Mouse (Mus musculus) bone marrow macrophage, adult 2 months (primary cell): ENCODE results near the gene Dnajb8. TPM values are rescaled to one million over a fixed set of nuclear protein-coding genes. Genes with fewer than 3 reads are reported as not detected.

ENCODE experiments used
- H3K27ac ChIP-seq: 2 replicates; pipeline ENCODE4 v1.5.1; 2012; ENCODE audit warnings: low read depth, low read length; ENCODE audit not compliant: insufficient read depth
- H3K4me1 ChIP-seq: 2 replicates; pipeline ENCODE4 v1.6.1; 2012; ENCODE audit warnings: low read length; ENCODE audit not compliant: control insufficient read depth, insufficient read depth
- H3K4me3 ChIP-seq: 2 replicates; pipeline ENCODE4 v1.5.1; 2012; ENCODE audit warnings: mild to moderate bottlenecking, low read length, moderate library complexity; ENCODE audit not compliant: insufficient read depth
- CTCF ChIP-seq: IDR thresholded peaks from 2 replicates; pipeline ENCODE4 v1.5.1; 2012; ENCODE audit warnings: low read depth, mild to moderate bottlenecking, low read length, moderate library complexity
- POLR2A ChIP-seq: IDR thresholded peaks from 2 replicates; pipeline ENCODE4 v1.6.1; 2012; ENCODE audit warnings: mild to moderate bottlenecking, low read depth, low read length, borderline replicate concordance
- polyA plus RNA-seq: library from polyadenylated mRNA; stranded (reverse); fragments of >200 nt; gene quantifications from 2 replicates; pipeline ENCODE4 v1.2.4, GENCODE M21; 2012; ENCODE audit not compliant: missing spikeins, insufficient read depth, insufficient read length

Dnajb8 gene
- polyA plus RNA-seq, 1 experiment: not detected

DNA sequence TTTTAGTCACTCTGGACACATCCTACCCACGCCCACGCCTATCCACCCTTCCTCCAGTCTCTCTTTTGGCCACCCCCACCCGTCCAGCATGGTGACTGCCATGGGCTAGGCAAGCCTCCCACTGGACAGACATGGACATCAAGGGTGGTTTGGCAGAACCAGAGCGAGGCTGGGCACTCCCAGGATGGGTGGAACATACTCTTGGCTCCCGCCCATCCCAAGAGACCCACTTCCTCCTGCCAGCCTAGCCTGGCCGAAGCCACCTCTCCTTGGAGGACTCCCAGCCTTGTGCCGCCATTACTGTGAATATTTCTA lies 16.7 kb upstream of the Dnajb8 start:
- TF ChIP-seq POLR2A: no peak
- no peak for TF ChIP-seq CTCF
- no peak overlapping the region for H3K4me3 ChIP-seq
- no peak overlapping the region for H3K27ac ChIP-seq
- H3K4me1 ChIP-seq: no peaks in the 10 kb centered on the region; the same call in 1 of the 2 replicates

DNA sequence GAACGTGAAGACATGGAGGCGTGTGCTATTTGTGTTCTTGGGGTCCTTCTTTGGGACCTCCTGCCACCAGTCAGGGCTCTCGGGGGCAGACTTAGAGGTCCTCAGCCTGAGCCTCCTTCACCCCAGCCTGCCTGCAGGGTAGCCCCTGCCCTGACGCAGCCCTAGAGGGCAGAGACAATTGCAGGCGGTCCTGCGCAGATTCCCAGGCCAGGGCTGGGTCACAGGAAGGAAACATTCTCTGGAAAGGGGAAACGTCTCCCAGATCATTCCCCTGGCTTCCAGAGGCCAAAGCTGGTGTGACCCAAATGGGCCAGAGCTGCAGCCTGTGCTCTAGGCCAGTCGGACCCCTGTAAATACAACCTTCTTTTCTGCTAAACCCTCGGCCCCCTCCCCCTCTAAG lies 16.1 kb upstream of the Dnajb8 start:
- H3K4me3 ChIP-seq: no peak overlapping the region
- H3K27ac ChIP-seq: no peak overlapping the region
- TF ChIP-seq POLR2A (no peak), CTCF (no peak)
- no peaks in the 10 kb centered on the region; the same call in 1 of the 2 replicates for H3K4me1 ChIP-seq

DNA sequence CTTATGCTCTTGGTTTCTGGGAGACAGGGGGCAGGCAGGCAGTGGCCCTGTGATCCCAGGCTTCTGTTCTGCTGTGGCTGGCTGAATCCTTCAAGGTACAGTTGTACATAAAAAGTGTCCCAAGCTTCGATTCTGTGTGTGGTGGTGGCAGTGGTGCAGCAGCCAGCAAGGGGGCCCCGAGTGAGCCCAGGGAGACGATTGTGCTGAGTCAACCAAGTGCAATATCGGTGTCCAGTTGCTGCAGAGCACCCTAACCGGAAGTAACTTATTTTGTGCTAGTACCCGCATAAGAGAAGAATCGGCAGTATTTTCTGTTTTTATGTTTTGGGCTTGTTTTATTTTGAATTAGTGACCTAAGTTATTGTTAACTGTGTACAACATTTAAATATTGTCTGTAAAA lies 15.5 kb upstream of the Dnajb8 start:
- no peak for TF ChIP-seq POLR2A
- no peak for TF ChIP-seq CTCF
- Histone ChIP-seq H3K4me1 (no peaks in the 10 kb centered on the region; the same call in 1 of the 2 replicates), H3K4me3 (no peak overlapping the region), H3K27ac (no peak overlapping the region)

DNA sequence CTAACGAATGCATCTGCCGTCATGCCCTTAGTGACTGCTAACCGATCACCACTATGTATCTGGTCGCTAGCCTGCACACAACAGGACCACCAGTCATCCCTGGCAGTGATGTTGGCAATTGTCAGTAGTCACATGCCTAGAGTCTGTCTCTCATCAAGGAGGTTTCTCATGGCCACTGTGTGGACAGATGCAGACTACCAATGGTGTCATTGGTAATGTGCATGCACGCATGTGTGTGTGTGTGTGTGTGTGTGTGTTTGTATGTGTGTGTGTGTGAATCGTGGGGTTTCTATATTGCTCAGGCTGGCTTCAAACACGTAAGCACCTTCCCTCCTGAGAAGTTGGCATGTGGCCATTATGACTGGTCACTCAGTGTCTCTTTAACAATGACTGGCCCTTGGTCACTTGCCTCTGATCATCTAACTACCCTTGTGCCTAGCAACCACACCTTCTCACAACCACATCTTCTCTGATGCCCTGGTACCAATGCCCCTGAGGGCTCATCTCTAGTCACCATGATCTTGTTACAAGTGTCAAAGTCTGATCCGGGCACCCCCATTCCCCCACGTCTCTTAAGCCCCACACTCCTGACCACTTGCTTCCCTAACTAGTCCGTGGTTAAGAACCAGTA lies 14.6 kb upstream of the Dnajb8 start:
- TF ChIP-seq CTCF (no peak), POLR2A (no peak)
- Histone ChIP-seq H3K4me3 (no peak overlapping the region), H3K4me1 (no peaks in the 10 kb centered on the region; the same call in 1 of the 2 replicates), H3K27ac (no peak overlapping the region)

DNA sequence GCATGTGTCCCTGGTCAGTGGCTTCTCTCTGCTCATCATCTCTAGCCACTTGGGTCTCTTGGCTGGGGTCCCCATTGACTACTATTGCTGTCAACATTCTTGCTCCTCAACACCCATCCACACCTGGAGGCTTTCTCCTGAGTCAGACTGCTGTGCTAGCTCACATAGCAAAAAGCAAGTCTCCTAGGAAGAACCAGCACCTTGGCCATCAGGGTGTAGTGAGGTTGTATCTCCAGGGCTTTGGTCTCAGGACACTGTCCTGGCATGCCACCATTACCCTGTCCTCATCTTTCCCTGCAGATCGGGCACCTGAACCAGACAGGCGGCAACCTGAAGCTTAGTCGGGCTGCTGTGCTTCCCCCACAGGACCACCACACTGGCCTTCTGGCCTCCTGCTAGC lies 13.7 kb upstream of the Dnajb8 start:
- TF ChIP-seq POLR2A (no peak), CTCF (no peak)
- no peak overlapping the region for H3K4me3 ChIP-seq
- no peak overlapping the region for H3K27ac ChIP-seq
- H3K4me1 ChIP-seq: no peaks in the 10 kb centered on the region; the same call in 1 of the 2 replicates

DNA sequence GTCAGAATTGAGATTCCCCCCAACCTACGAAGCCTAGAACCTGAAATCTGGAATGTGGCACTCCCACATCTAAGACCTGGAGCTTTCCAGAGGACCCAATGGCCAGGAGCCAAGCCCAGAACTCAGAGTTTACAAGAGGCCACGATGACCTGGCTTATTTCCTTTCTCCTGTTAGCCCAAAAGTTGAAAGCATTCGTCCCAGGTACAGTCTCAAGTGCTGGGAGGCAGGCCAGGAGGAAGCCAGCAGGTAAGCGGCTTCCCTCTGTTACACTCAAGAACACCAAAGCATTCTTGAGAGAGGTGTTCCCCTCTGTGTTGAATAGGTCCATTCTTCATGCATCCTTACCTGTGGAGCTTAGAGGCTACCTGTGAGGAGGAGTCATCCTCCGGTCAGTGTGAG lies 12.6 kb upstream of the Dnajb8 start:
- Histone ChIP-seq H3K4me3 (no peak overlapping the region), H3K4me1 (no peaks in the 10 kb centered on the region), H3K27ac (no peak overlapping the region)
- TF ChIP-seq POLR2A: no peak
- TF ChIP-seq CTCF: no peak

DNA sequence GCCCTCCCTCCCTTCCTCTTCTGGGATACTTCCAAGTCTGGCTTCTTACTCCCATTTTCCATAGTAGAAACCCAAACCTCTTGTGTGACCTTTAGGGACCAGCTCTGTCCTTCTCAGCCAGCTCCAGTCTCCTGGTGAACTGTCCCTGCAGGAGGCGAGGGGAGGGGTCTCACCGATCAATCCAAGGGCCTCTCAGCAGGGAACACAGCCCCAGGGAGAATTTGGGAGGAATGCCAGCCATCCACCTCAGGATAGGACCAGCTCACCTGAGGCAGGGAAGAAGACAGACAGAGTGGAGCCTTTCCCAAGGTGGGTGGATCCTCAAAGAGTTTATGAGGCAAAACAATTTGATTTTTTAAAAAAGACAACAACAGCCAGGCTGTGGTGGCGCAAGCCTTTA lies 11.9 kb upstream of the Dnajb8 start:
- H3K4me3 ChIP-seq: no peak overlapping the region
- H3K27ac ChIP-seq: no peak overlapping the region
- TF ChIP-seq POLR2A (no peak), CTCF (no peak)
- H3K4me1 ChIP-seq: no peaks in the 10 kb centered on the region

DNA sequence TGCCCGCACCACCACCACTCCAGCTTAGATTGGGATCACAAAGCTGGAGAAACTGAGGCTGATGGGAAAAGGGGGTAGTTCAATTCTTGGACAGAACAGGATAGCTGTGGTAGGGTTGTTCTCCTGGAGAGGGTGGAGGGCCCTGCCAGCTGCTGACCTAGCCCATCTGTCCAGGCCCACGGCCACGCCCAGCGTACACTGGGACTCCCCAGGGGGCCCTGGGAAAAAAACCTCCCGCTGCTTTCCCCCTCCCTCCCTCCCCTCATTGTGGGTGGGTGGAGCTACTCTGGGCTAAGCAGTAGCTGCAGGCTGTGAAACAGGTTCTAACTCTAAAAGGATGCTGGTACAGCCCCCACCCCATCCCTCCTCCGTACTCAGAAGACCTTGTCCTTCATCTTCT lies 6.3 kb upstream of the Dnajb8 start:
- TF ChIP-seq CTCF (no peak), POLR2A (no peak)
- Histone ChIP-seq H3K4me3 (no peak overlapping the region), H3K4me1 (no peaks in the 10 kb centered on the region), H3K27ac (no peak overlapping the region)

DNA sequence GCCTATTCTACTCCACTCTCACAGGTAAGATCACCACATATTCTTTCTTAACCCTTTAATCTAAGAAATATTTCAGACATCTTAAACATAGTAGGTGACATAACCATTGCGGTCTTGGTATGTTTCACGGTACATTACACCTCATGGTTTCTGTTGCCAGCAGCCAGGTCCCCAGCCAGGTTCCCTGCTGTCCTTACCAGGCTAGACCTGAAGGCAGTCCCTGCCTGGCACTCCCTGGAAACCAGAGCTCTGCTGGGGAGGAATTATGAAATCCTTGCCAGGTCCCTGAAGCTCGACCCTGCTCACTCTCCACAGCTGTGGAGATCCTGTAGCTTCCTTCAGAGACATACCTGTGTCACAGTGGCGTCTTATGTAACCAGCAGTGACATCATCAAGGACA lies 5.9 kb upstream of the Dnajb8 start:
- no peak overlapping the region for H3K27ac ChIP-seq
- no peaks in the 10 kb centered on the region for H3K4me1 ChIP-seq
- H3K4me3 ChIP-seq: no peak overlapping the region
- TF ChIP-seq CTCF: no peak

DNA sequence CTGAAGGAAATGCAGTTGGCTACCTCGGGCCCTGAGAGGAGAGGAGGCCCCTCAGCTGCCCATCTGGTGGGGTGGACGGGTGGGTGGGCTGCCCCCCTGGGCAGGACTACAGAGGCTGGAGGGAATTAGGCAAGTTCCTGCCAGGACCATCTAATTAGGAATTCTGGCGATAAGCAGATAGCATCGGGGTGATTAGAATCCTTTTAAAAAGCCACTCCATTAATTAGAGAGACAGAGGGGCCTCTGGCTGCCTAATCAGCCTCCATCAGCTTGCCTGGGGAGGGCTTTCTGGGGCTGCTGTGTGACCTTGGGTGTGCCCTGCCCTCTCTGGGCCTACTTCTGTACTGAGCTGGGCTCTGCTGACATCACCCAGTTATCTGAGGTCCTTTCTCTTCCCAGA lies 3.0 kb upstream of the Dnajb8 start:
- no peaks in the 10 kb centered on the region for H3K4me1 ChIP-seq
- TF ChIP-seq POLR2A: no peak
- no peak for TF ChIP-seq CTCF
- H3K4me3 ChIP-seq: no peak overlapping the region
- H3K27ac ChIP-seq: no peak overlapping the region

DNA sequence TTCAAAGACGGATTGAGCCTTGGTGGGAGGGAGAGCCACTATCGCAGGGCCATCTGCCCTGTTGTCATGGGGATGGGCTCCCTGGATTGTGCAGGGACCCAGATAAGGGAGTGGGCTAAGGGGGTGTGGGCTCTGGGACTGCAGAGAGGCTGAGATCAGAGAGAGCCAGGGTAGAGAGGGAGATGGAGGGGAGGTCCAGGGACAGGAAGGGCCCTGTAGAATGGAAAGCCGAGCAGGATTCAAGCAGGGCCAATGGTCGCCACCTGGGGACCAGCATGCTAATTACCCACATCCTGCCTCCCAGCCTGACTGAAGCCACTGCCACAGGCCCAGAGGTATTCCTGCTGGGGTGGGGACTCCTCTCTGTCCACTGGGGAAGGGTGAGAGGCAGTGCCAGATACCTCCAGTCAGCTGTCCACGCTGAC lies 4.5 kb downstream of the Dnajb8 start:
- TF ChIP-seq CTCF: no peak
- no peak for TF ChIP-seq POLR2A
- H3K27ac ChIP-seq: no peak overlapping the region
- no peaks in the 10 kb centered on the region for H3K4me1 ChIP-seq
- H3K4me3 ChIP-seq: no peak overlapping the region
